8 mouse cellular contexts compared by ENCODE assay signal in the genomic region with DNA sequence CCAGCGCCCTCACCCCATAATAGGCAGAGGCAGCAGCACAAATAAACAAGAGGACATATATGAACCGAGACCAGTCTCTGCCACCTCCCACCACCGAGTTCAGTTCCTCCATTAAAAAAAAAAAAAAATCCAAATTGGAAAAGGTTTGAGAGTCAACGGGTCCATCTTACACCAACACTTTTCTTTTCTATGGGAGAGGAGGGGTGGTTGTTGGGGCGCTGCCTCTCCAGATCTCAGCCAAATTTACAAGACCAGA. TPM values are rescaled to one million over a fixed set of nuclear protein-coding genes. Genes with fewer than 3 reads are reported as not detected.
A peak's percentile ranks its signal among the peaks of the same experiment; 100 is the strongest.
DNase-seq lines count a peak whose midpoint lies in the region; ATAC-seq and TF ChIP-seq lines count a peak whose summit lies in the region.

No protein-coding gene starts in this region.

- H3K27me3 ChIP-seq in lung, embryonic 15.5 days = no peaks in the 10 kb centered on the region
- no peaks in the 10 kb centered on the region for H3K27me3 ChIP-seq in intestine, postnatal 0 days (replicated peaks; ENCODE audit: control insufficient read depth, insufficient read depth, low read length)
- H3K27me3 ChIP-seq in neural tube, embryonic 15.5 days (replicated peaks) = no peaks in the 10 kb centered on the region

- H3K4me3 ChIP-seq in lung, embryonic 15.5 days = peak overlapping the region; percentile 48
- no peak overlapping the region for H3K4me3 ChIP-seq in embryonic fibroblast, embryonic 13.5 days (ENCODE audit: insufficient read depth, low read length)
- peak overlapping the region; percentile 53 for H3K4me3 ChIP-seq in intestine, postnatal 0 days (ENCODE audit: low read depth, low read length)
- H3K4me3 ChIP-seq in neural tube, embryonic 15.5 days (replicated peaks) = peak overlapping the region; percentile 49

- TF ChIP-seq CTCF in embryonic fibroblast, embryonic 13.5 days (IDR thresholded peaks at IDR 0.05; ENCODE audit: borderline replicate concordance, insufficient read depth, low read length) = no peak
- TF ChIP-seq CTCF in intestine, postnatal 0 days (IDR thresholded peaks at IDR 0.05; ENCODE audit: low read depth) = no peak

- no peak for DNase-seq in lung, adult 18-20 months
- DNase-seq in thymus, postnatal 36 days = no peak
- DNase-seq in urinary bladder, postnatal 14 days (ENCODE audit: low spot score) = no peak
- no peak for DNase-seq in layer of hippocampus, postnatal 25 days (ENCODE audit: extremely low spot score in 1 of 2, low spot score in 1 of 2)

- H3K27ac ChIP-seq in lung, embryonic 15.5 days = peak overlapping the region; percentile 100
- peak overlapping the region; percentile 96 for H3K27ac ChIP-seq in embryonic fibroblast, embryonic 13.5 days (ENCODE audit: insufficient read depth, low read length)
- H3K27ac ChIP-seq in intestine, postnatal 0 days (ENCODE audit: low read depth, low read length) = peak overlapping the region; percentile 98
- H3K27ac ChIP-seq in neural tube, embryonic 15.5 days (replicated peaks) = peak overlapping the region; percentile 98

- no peak; the same call in 1 of the 2 replicates for ATAC-seq in lung, embryonic 15.5 days (ENCODE audit: borderline replicate concordance, extremely low read depth, low FRiP score, low TSS enrichment)
- peak; percentile 1; the same call in 1 of the 2 replicates for ATAC-seq in intestine, postnatal 0 days
- ATAC-seq in neural tube, embryonic 15.5 days (ENCODE audit: low FRiP score) = no peak

- H3K4me1 ChIP-seq in lung, embryonic 15.5 days = peaks cover 49% of the 10 kb centered on the region
- H3K4me1 ChIP-seq in embryonic fibroblast, embryonic 13.5 days (ENCODE audit: control insufficient read depth, insufficient read depth, low read length) = peaks cover 26% of the 10 kb centered on the region
- H3K4me1 ChIP-seq in intestine, postnatal 0 days (replicated peaks; ENCODE audit: control insufficient read depth, insufficient read depth, low read length) = peaks cover 17% of the 10 kb centered on the region
- peaks cover 47% of the 10 kb centered on the region for H3K4me1 ChIP-seq in neural tube, embryonic 15.5 days

- H3K9me3 ChIP-seq in lung, embryonic 15.5 days = no peaks in the 10 kb centered on the region
- no peaks in the 10 kb centered on the region for H3K9me3 ChIP-seq in intestine, postnatal 0 days (ENCODE audit: control insufficient read depth)
- H3K9me3 ChIP-seq in neural tube, embryonic 15.5 days (replicated peaks) = no peaks in the 10 kb centered on the region

- H3K4me2 ChIP-seq in lung, embryonic 15.5 days = peak overlapping the region; percentile 89
- H3K4me2 ChIP-seq in intestine, postnatal 0 days (replicated peaks; ENCODE audit: low read depth) = peak overlapping the region; percentile 86
- peak overlapping the region; percentile 88 for H3K4me2 ChIP-seq in neural tube, embryonic 15.5 days

- no peaks in the 10 kb centered on the region for H3K36me3 ChIP-seq in lung, embryonic 15.5 days
- no peaks in the 10 kb centered on the region for H3K36me3 ChIP-seq in intestine, postnatal 0 days (ENCODE audit: control insufficient read depth, insufficient read depth)
- H3K36me3 ChIP-seq in neural tube, embryonic 15.5 days = no peaks in the 10 kb centered on the region

- peak overlapping the region; percentile 85 for H3K9ac ChIP-seq in lung, embryonic 15.5 days
- H3K9ac ChIP-seq in intestine, postnatal 0 days (ENCODE audit: low read depth, low read length) = peak overlapping the region; percentile 77
- H3K9ac ChIP-seq in neural tube, embryonic 15.5 days (replicated peaks) = peak overlapping the region; percentile 76

- WGBS in lung, embryonic 15.5 days = 0% methylated on average over 5 of the region's 5 CpGs
- WGBS in intestine, postnatal 0 days = under 1% methylated on average over 5 of the region's 5 CpGs
- WGBS in neural tube, embryonic 15.5 days = 1% methylated on average over 5 of the region's 5 CpGs

- TF ChIP-seq POLR2A in embryonic fibroblast, embryonic 13.5 days (IDR thresholded peaks at IDR 0.05; ENCODE audit: low read depth, low read length) = no peak; the same call in 1 of the 2 replicates

RNA-seq across cellular contexts. Expression of gene Tex44, which starts 15.5 kb away (rescaled TPM):
- polyA plus RNA-seq in lung, embryonic 15.5 days (2015; fragmentation: Nextera tagmentation; extraction: Ambion mirVana) = not detected in 2 replicates
- not detected in 2 replicates for polyA plus RNA-seq in embryonic fibroblast, embryonic 13.5 days (2011; ENCODE audit: insufficient read length, low read depth, missing spikeins)
- polyA plus RNA-seq in intestine, postnatal 0 days (2015; fragmentation: Nextera tagmentation; extraction: Ambion mirVana) = not detected in 2 replicates
- not detected in 2 replicates for polyA plus RNA-seq in neural tube, embryonic 15.5 days (2015; fragmentation: Nextera tagmentation; extraction: Ambion mirVana)
- not detected for total RNA-seq in layer of hippocampus, postnatal 25 days (2021)

RNA-seq across cellular contexts. Expression of gene Nmur1, which starts 15.6 kb away (rescaled TPM):
- polyA plus RNA-seq in lung, embryonic 15.5 days (2015; fragmentation: Nextera tagmentation; extraction: Ambion mirVana) = 0.17 TPM in 1 of 2 replicates, not detected in the other
- not detected in 2 replicates for polyA plus RNA-seq in embryonic fibroblast, embryonic 13.5 days (2011; ENCODE audit: insufficient read length, low read depth, missing spikeins)
- 4.3 and 4.5 TPM in 2 replicates for polyA plus RNA-seq in intestine, postnatal 0 days (2015; fragmentation: Nextera tagmentation; extraction: Ambion mirVana)
- 0.13 TPM in 1 of 2 replicates, not detected in the other for polyA plus RNA-seq in neural tube, embryonic 15.5 days (2015; fragmentation: Nextera tagmentation; extraction: Ambion mirVana)
- total RNA-seq in layer of hippocampus, postnatal 25 days (2021) = not detected
